ENCODE assay signal across 8 mouse cellular contexts in genomic region chr7:144081448-144081847, GRCm38 (mm10).
DNase-seq lines count a peak whose midpoint lies in the region; ATAC-seq and TF ChIP-seq lines count a peak whose summit lies in the region.

No protein-coding gene starts in this region.

- no peak for ATAC-seq in Patski
- peak; percentile 88 for ATAC-seq in frontal cortex, adult (ENCODE audit: low TSS enrichment)

- no peaks in the 10 kb centered on the region for H3K4me1 ChIP-seq in midbrain, embryonic 10.5 days

- TF ChIP-seq CTCF in Patski (IDR thresholded peaks at IDR 0.05), result peak; percentile 49

- no peaks in the 10 kb centered on the region for H3K36me3 ChIP-seq in midbrain, embryonic 10.5 days

- H3K4me3 ChIP-seq in midbrain, embryonic 10.5 days, result no peak overlapping the region

- DNase-seq in heart, postnatal 10 days, result peak; percentile 6 to 16
- DNase-seq in heart, adult 11 months, result no peak
- no peak for DNase-seq in Patski (ENCODE audit: low read depth, low spot score)
- DNase-seq in layer of hippocampus, postnatal 10 days (ENCODE audit: low spot score in 2 of 2), result peak; percentile 68 to 70
- DNase-seq in midbrain, embryonic 10.5 days (ENCODE audit: low spot score), result peak; percentile 23
- DNase-seq in testis, postnatal 14 days (ENCODE audit: low spot score), result peak; percentile 20
- DNase-seq in gastrocnemius, adult 18-20 months (ENCODE audit: low spot score), result no peak

- 95% methylated on average over 1 of the region's 1 CpGs for WGBS in midbrain, embryonic 10.5 days

- in situ Hi-C loops in Patski (cut with MboI; ENCODE audit: low pct_unique_long_range_greater_than_20kb), result loop anchor here (5.0 kb wide), 1 partner anchor 179 kb away; no protein-coding TSS in a partner anchor

- intact Hi-C loops in heart, postnatal 10 days (cut with DNase I), result no loop called here

- no peak overlapping the region for H3K27ac ChIP-seq in midbrain, embryonic 10.5 days (replicated peaks)

- CTCF ChIA-PET in Patski (lab: Charles Lee), result interaction anchor here (0.8 to 1.2 kb wide), 2 partner anchors 9 to 140 kb away, joined by 3 read pairs; no protein-coding TSS in a partner anchor

- H3K9me3 ChIP-seq in midbrain, embryonic 10.5 days (replicated peaks), result no peaks in the 10 kb centered on the region

- H3K27me3 ChIP-seq in Patski, result no peaks in the 10 kb centered on the region
- H3K27me3 ChIP-seq in midbrain, embryonic 10.5 days (ENCODE audit: low read depth, poor library complexity, severe bottlenecking), result no peaks in the 10 kb centered on the region

- POLR2A ChIA-PET in Patski (lab: Charles Lee), result no interaction called here

Comparison
In these comparisons a context has a peak if more than half of its experiments do, and no peak if none do; other contexts are left out.
1. DNase-seq: peak in heart, postnatal 10 days (2 of 2), layer of hippocampus, postnatal 10 days (2 of 2), midbrain, embryonic 10.5 days (single experiment) and testis, postnatal 14 days (single experiment); none in heart, adult 11 months (single experiment), Patski (single experiment) and gastrocnemius, adult 18-20 months (single experiment).